Mouse (Mus musculus): ENCODE measurements around the gene Map2k4.

Map2k4 gene

DNA sequence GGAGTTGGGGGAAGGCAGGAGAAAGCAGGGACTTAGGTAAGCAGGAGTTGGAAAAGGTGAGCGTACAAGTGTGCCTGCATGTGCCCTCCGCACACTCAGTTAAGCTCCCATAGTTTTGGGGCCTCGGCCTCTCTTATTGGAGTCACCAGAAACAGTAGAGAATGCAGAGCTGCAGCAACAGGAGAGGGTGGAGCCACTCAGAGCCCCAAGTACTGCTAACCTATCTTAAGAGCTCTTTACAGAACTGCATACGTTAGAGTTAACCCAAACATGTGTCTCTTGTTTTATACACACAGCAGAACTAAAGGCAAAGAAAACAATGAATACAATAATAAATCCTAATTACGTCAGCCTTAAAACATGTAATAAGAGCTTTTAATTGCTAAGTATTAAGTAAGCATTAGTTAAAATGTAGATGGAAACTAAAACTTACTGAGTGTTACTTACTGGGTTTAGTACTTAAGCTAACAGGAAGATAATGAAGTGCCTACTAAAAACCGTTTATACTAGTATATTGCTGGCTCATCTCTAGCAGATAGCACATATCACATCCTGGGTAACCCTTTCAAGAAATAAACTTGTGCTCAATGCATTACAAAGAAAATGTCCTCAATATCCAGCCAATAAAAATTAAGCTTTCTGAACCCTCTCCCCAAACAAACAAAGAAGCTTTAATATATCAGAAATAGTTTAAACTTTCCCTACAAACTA, 14.0 kb downstream of the Map2k4 start:
- DNase-seq (ENCODE audit: low read depth): no peak

DNA sequence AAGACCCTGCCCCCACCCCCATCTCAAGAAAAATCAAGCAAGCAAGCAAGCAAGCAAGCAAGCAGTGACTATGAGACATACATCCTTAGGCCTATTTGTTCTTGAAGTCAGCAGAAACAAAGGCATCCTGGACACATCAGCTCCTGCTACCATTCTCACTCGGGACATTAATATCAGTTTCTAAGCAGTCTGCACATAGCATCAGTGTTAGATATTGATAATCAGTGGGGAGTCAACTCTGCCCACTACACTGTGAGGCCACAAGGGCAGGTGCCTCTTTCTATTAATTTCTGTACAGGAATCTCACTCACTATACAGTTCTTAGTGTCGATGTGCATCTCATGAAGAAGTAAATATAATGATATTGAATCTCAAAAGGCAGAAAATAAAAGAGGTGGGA, 14.6 kb downstream of the Map2k4 start:
- no peak for DNase-seq (ENCODE audit: low read depth)

DNA sequence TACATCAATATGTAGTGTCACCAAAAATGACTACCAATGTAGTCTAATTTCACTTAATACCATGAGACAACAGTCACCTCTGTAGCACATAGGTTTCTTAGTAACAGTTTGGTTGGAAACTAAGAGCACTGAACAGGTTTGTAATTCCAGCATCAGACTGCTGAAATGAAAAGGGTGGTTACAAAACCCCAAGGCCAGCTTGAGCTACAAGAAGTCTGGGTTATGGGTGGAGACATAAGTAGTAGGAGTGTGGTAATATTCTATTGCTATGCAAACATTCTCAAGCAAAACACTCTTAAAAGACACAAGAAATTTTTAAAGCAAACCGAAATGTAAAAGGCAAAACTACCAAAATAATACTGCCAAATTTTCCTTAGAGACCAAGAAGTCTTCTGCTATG, 16.6 kb downstream of the Map2k4 start:
- DNase-seq (ENCODE audit: low read depth): no peak

- DNase-seq (ENCODE audit: low read depth): no peak
These were observed 18.1 kb downstream of the Map2k4 start for GRCm38 (mm10) chr11:65769990-65770389.

DNA sequence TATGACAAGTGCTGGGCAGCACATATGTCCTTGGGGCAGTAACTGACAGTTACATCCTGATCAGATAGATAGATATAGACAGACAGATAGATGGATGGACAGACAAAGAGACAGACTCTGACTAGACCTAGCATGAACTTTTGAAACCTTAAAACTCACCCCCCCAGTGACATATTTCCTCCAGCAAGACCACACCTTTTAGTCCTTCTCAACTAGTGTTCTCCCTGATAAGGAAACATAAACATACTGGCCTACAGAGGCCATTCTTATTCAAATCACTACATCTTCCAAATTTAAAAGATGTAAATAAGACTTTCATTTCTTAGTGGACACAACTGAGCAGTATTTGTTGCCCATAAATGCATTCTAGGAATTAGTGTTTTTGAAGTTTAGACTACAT, 19.7 kb downstream of the Map2k4 start:
- DNase-seq (ENCODE audit: low read depth): no peak

DNA sequence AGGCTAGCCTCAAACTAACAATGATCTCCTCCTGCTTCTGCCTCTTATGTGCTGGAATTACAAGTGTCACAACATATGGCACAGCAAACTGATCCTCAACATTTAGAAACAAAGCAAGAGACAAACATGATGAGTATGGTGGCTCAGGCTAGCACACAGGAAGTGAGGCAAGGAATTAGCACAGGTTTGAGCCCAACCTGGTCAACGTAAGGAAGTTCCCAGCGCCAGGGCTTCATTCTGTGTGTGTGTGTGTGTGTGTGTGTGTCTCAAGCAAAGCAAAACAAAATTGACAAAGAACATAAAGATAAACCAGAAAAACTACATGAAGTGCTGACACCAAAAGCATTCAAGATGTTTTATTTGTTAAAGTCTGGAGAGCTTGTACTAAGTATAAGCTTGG, 27.2 kb downstream of the Map2k4 start:
- no peak for DNase-seq (ENCODE audit: low read depth)

DNA sequence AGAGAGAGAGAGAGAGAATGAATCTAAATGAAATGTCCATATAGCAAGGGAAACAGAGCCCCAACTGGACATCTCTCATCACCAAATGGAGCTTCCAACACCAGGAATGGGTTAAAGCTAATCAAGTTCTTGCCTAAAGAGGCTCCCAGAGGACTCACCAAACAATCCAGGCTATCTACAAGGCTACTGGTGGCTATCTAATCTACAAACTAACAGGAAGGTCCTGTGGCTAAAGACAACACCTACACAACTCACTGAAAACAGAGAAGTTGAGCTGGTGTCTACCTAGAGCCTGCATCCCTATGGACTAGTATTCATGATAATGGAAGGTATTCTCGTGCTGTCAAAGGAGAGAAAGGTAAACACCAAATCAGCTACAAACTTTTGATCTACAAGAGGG, 28.7 kb downstream of the Map2k4 start:
- no peak for DNase-seq (ENCODE audit: low read depth)

DNA sequence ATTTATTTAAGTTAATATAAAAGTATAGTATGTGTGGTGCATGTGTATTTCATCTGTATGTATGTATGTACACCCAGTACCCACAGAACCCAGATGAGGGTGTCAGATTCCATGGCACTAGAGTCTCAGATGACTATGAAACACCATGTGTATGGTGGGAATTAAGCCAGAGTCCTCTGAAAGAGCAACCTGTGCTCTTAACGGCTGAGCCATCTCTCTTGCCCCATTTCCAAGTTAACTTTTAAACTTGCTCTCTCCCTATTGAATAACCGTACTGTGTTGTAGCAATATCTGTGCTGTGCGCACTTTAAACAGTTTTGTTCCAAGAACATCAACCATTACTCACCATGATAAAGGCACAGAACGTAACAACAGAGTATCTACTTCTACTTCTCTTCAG, 33.9 kb downstream of the Map2k4 start:
- DNase-seq (ENCODE audit: low read depth): no peak

GRCm38 (mm10) chr11:65753593-65753992, 34.5 kb downstream of the Map2k4 start:
- DNase-seq (ENCODE audit: low read depth): no peak

DNA sequence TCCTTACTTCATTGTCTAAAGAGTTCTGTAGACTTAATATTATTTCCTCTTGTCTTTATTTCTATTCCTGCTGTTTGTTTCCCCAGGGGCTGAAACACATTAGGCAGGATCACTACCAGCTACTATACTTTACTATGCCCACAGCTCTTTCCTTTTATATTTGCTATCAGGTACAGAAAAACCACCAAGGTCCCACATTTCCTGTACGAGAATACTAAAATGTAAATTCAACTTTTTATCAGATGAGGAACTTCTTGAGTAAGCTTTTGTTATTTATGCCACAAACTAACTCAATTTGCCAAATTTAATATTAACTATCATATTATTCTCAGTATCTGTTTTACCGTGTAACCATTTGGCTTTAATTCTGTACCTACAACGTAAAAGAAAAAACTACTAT, 37.6 kb downstream of the Map2k4 start:
- DNase-seq (ENCODE audit: low read depth): no peak

- no peak for DNase-seq (ENCODE audit: low read depth)
These were observed 40.7 kb downstream of the Map2k4 start for GRCm38 (mm10) chr11:65747433-65747832.

- DNase-seq (ENCODE audit: low read depth): no peak
These were observed 42.3 kb downstream of the Map2k4 start for GRCm38 (mm10) chr11:65745707-65746333.

- no peak for DNase-seq (ENCODE audit: low read depth)
These were observed 44.2 kb downstream of the Map2k4 start for GRCm38 (mm10) chr11:65743866-65744265.

- DNase-seq (ENCODE audit: low read depth): no peak
These were observed 47.3 kb downstream of the Map2k4 start for GRCm38 (mm10) chr11:65740811-65741210.

DNA sequence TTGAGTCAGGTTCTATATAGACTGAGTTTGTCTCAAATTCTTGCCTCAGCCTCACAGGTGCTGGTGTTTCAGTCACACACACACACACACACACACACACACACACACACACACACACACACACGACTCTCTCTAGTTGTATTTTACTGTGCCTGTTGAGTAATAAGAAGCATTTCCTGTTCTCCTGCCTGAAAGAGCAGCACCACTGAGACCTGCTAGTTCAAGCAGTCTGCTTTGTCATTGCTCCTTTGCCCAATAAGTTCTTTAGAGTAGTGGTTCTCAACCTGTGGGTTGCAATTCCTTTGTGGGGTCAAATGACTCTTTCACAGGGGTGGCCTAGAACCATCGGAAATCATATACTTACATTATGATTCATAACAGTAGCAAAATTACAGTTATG, 47.7 kb downstream of the Map2k4 start:
- no peak for DNase-seq (ENCODE audit: low read depth)

GRCm38 (mm10) chr11:65739880-65740279, 48.2 kb downstream of the Map2k4 start:
- DNase-seq (ENCODE audit: low read depth): peak; percentile 46

- no peak for DNase-seq (ENCODE audit: low read depth)
These were observed 53.4 kb downstream of the Map2k4 start for GRCm38 (mm10) chr11:65734656-65735055.

DNA sequence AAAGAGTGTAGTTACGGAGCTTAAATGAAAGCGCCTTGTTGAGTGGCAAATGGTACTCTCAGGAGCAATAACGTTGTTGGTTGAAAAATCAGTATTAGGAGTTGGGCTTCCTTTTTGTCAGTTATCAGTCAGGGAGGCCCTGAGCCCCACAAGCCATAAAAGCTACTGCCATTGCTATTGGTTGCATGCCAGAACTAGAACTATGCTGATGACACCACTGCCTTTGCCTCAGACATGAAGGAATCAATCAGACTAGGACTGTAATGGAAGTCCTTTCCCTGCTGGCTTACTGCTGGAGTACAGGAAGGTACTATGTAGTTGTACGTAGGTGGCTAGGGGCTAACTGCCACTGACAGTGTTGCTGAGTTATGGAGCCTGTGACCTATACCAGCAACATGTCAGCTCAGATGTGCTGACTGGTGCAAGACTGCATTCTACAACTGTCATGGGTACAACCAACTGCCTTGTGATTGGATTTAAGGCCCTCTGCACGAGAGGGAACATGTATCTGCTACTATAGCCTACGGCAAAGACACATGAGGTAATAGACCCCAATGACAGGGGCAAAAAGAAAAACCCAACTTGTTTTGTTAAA, 58.4 kb downstream of the Map2k4 start:
- no peak for DNase-seq (ENCODE audit: low read depth)

GRCm38 (mm10) chr11:65728906-65729305, 59.2 kb downstream of the Map2k4 start:
- no peak for DNase-seq (ENCODE audit: low read depth)

- no peak for DNase-seq (ENCODE audit: low read depth)
These were observed 64.4 kb downstream of the Map2k4 start for GRCm38 (mm10) chr11:65723715-65724114.

DNA sequence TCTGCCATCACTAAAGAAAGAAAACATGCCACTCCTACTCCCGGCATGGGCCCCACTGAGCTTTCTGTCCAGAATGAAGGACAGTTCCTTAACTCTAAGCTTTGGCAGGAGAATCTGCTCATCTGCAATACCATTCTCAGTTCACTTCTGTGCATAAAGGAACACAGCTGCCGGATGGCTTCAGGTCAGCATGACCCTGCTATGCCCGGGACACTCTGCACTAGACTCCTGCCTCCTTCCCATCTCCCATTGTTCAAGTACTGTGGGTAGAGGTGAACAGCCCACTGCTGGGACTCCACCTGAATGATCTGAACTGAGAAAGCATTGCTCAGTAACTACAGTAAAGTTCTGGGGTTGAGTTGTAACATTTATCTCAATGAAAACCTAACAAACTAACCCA, 66.5 kb downstream of the Map2k4 start:
- no peak for DNase-seq (ENCODE audit: low read depth)

- no peak for DNase-seq (ENCODE audit: low read depth)
These were observed 68.1 kb downstream of the Map2k4 start for GRCm38 (mm10) chr11:65719960-65720359.

- DNase-seq (ENCODE audit: low read depth): peak; percentile 60
These were observed 74.3 kb downstream of the Map2k4 start for GRCm38 (mm10) chr11:65713830-65714229.
